Mouse (Mus musculus) midbrain, postnatal 0 days (tissue): ENCODE data around the gene Wdr83. TPM values are rescaled to one million over a fixed set of nuclear protein-coding genes. Genes with fewer than 3 reads are reported as not detected.

Experiments used
- ATAC-seq: fragments of 200-750 bp; cut with Nextera tagmentation; 2 replicates; pipeline ENCODE4 v1.8.0; 2017; ENCODE audit warnings: moderate number of reproducible peaks, mild to moderate bottlenecking, moderate TSS enrichment, moderate library complexity; ENCODE audit not compliant: low FRiP score
- DNase-seq: peaks from one replicate; pipeline ENCODE4 v3.0.0-alpha.2; 2015; ENCODE audit warnings: low spot score
- H3K27ac ChIP-seq: fragments of 300-500 bp; sonication (generic); 2 replicates; pipeline ENCODE4 v1.5.1; 2014; ENCODE audit warnings: low read depth, mild to moderate bottlenecking, low read length, mixed read lengths
- H3K27me3 ChIP-seq: fragments of 300-500 bp; sonication (generic); 2 replicates; pipeline ENCODE4 v1.6.1; 2014; ENCODE audit warnings: low read length, control low read depth, mixed read lengths; ENCODE audit not compliant: insufficient read depth
- H3K36me3 ChIP-seq: fragments of 300-500 bp; sonication (generic); 2 replicates; pipeline ENCODE4 v1.6.1; 2014; ENCODE audit warnings: low read length, control low read depth, mixed read lengths; ENCODE audit not compliant: insufficient read depth
- H3K4me1 ChIP-seq: fragments of 300-500 bp; sonication (generic); 2 replicates; pipeline ENCODE4 v1.6.1; 2014; ENCODE audit warnings: mild to moderate bottlenecking, control low read depth, antibody characterized with exemption, low read length, mixed read lengths; ENCODE audit not compliant: insufficient read depth
- H3K4me2 ChIP-seq: fragments of 300-500 bp; sonication (generic); 2 replicates; pipeline ENCODE4 v1.6.1; 2014; ENCODE audit warnings: low read depth, mild to moderate bottlenecking, low read length, mixed read lengths; ENCODE audit not compliant: poor library complexity, severe bottlenecking
- H3K4me3 ChIP-seq: fragments of 300-500 bp; sonication (generic); 2 replicates; pipeline ENCODE4 v1.5.1; 2014; ENCODE audit warnings: low read depth, mild to moderate bottlenecking, low read length, moderate library complexity
- H3K9ac ChIP-seq: fragments of 300-500 bp; sonication (generic); replicated peaks from 2 replicates; pipeline ENCODE4 v1.6.1; 2014; ENCODE audit warnings: mild to moderate bottlenecking, low read length, moderate library complexity, mixed read lengths; ENCODE audit not compliant: poor library complexity, severe bottlenecking
- H3K9me3 ChIP-seq: fragments of 300-500 bp; sonication (generic); 2 replicates; pipeline ENCODE4 v1.6.1; 2016; ENCODE audit warnings: low read length, control low read depth
- CTCF ChIP-seq: IDR thresholded peaks from 2 replicates; pipeline ENCODE4 v1.5.1; 2016; ENCODE audit warnings: antibody characterized with exemption, mild to moderate bottlenecking
- WGBS: fragments of 180-500 bp; shearing (Covaris S2); extraction: QIAGEN DNeasy Blood & Tissue Kit; methylation state at CpG from one replicate; pipeline ENCODE4 v1.1.7; 2014; 5-methylcytosine and 5-hydroxymethylcytosine counted together
- polyA plus RNA-seq: library from polyadenylated mRNA; unstranded; fragments of >200 nt; fragmentation: Nextera tagmentation; extraction: Ambion mirVana; gene quantifications from 2 replicates; pipeline ENCODE4 v1.2.1, GENCODE M21; 2015
- total RNA-seq: library from RNA; depleted of rRNA; stranded (reverse); fragments of >200 nt; gene quantifications from 2 replicates; pipeline ENCODE4 v1.2.3, GENCODE M21; 2014

Wdr83 gene
- total and polyA plus RNA-seq, 2 experiments from 2014 or later = 34.1 to 37.0 TPM

DNA sequence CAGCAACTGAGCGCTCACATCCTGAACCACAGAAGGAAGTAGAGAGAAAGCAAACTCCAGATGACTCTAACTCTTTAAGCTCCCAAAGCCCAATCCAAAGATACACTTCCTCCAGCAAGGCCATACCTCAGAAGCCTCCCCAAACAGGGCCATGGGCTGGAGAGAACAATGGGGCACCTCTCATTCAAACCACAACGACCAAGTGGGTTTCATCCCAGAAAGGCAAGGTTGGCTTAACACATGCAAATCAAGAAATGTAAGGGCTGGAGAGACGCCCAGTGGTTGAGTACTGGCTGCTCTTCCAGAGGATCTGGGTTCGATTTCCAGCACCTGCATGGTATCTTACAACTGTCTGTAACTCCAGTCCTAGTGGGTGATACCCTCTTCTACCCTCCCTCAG, 34.4 kb upstream of the Wdr83 start:
- Histone ChIP-seq H3K27me3 (no peaks in the 10 kb centered on the region), H3K36me3 (peaks cover 12% of the 10 kb centered on the region), H3K9me3 (peaks cover 2% of the 10 kb centered on the region; the same call in 1 of the 2 replicates), H3K4me1 (no peaks in the 10 kb centered on the region), H3K4me2 (no peak overlapping the region), H3K27ac (no peak overlapping the region), H3K4me3 (no peak overlapping the region), H3K9ac (no peak overlapping the region)
- no peak for DNase-seq
- TF ChIP-seq CTCF = no peak
- WGBS = 78% methylated on average over 4 of the region's 4 CpGs
- ATAC-seq = no peak

- Histone ChIP-seq H3K4me3 (no peak overlapping the region), H3K27me3 (no peaks in the 10 kb centered on the region), H3K9ac (no peak overlapping the region), H3K4me2 (no peak overlapping the region), H3K36me3 (peaks cover 24% of the 10 kb centered on the region), H3K27ac (no peak overlapping the region), H3K9me3 (peaks cover 8% of the 10 kb centered on the region; the same call in 1 of the 2 replicates), H3K4me1 (no peaks in the 10 kb centered on the region)
- TF ChIP-seq CTCF = no peak
- DNase-seq = no peak
- no peak for ATAC-seq
- 96% methylated on average over 10 of the region's 10 CpGs for WGBS
These were observed 32.1 kb upstream of the Wdr83 start for GRCm38 (mm10) chr8:85113241-85113640.

DNA sequence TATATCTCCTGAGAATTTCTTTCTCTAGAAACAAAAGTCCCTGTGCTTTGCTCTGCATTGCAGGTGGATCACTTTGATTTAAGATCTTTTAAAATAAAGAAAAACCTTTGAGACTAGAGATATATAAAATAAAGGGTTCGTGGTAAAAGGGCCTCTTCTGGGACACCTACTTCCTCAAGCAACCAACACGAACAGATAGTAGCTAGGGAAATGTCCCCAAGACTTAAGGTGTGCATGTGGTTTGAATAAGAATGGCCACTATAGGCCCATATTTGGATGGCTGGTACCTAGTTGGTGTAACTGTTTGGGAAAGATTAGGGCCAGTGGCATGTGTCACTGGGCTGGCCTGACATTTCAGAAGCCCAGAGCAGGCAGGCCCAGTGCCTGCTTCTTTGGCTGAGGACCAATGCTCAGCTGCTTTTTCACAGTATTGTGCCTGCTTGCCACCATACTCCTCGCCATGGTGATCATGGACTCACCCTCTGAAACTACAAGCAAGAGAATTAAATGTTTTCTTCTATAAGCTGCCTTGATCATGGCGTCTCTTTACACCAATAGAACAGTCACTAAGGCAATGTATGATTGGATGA, 19.1 kb upstream of the Wdr83 start:
- no peak for TF ChIP-seq CTCF
- DNase-seq (no peak), ATAC-seq (no peak)
- H3K9me3 ChIP-seq = no peaks in the 10 kb centered on the region
- no peaks in the 10 kb centered on the region for H3K4me1 ChIP-seq
- H3K36me3 ChIP-seq = peaks cover 30% of the 10 kb centered on the region
- 84% methylated on average over 4 of the region's 4 CpGs for WGBS
- H3K27ac ChIP-seq = no peak overlapping the region
- no peak overlapping the region for H3K4me3 ChIP-seq
- no peak overlapping the region for H3K4me2 ChIP-seq
- H3K27me3 ChIP-seq = no peaks in the 10 kb centered on the region
- no peak overlapping the region for H3K9ac ChIP-seq

DNA sequence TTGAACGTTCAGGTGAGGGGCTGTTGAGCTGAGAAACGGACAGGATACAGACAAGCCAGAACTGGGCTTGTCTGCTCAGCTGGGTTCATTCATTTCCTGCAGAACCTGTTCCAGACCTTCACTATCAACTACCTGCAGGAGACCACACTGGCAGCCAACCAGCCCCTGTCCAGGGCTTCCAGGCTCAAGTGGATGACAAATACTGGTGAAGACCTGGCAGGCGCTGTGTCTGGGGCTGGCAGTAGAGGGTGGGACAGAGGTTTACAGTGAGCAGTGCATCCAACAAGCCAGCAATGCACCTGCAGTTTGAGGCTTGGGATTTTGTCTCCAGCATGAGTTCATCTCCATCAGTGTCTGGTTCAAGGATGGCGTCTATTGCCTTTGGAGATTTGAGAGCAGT, 15.7 kb upstream of the Wdr83 start:
- TF ChIP-seq CTCF = no peak
- Histone ChIP-seq H3K4me3 (no peak overlapping the region), H3K9me3 (no peaks in the 10 kb centered on the region), H3K4me2 (no peak overlapping the region), H3K27ac (no peak overlapping the region), H3K27me3 (no peaks in the 10 kb centered on the region), H3K36me3 (peaks cover 40% of the 10 kb centered on the region), H3K4me1 (no peaks in the 10 kb centered on the region), H3K9ac (no peak overlapping the region)
- DNase-seq (no peak), ATAC-seq (no peak)
- WGBS = 94% methylated on average over 4 of the region's 4 CpGs

- no peak for TF ChIP-seq CTCF
- Histone ChIP-seq H3K4me2 (no peak overlapping the region), H3K9ac (no peak overlapping the region), H3K9me3 (no peaks in the 10 kb centered on the region), H3K4me3 (no peak overlapping the region), H3K36me3 (peaks cover 40% of the 10 kb centered on the region), H3K27me3 (no peaks in the 10 kb centered on the region), H3K27ac (no peak overlapping the region), H3K4me1 (no peaks in the 10 kb centered on the region)
- no peak for DNase-seq
- no peak for ATAC-seq
- 96% methylated on average over 16 of the region's 16 CpGs for WGBS
These were observed 15.1 kb upstream of the Wdr83 start for GRCm38 (mm10) chr8:85096196-85096595.

GRCm38 (mm10) chr8:85095566-85095965, 14.5 kb upstream of the Wdr83 start:
- peaks cover 40% of the 10 kb centered on the region for H3K36me3 ChIP-seq

More at GRCm38 (mm10) chr8:85095566-85095965, 14.5 kb upstream of the Wdr83 start:
- WGBS = 95% methylated on average over 7 of the region's 7 CpGs
- H3K4me1 ChIP-seq = no peaks in the 10 kb centered on the region
- no peak overlapping the region for H3K4me2 ChIP-seq
- DNase-seq = no peak
- H3K27me3 ChIP-seq = no peaks in the 10 kb centered on the region
- H3K27ac ChIP-seq = no peak overlapping the region
- no peak overlapping the region for H3K4me3 ChIP-seq
- H3K9me3 ChIP-seq = no peaks in the 10 kb centered on the region
- no peak overlapping the region for H3K9ac ChIP-seq
- no peak for ATAC-seq
- no peak for TF ChIP-seq CTCF
